Mouse (Mus musculus): ENCODE measurements around the gene Mars2.

Gene Mars2

GRCm38 (mm10) chr1:55221352-55221751 lies 15.6 kb upstream of the Mars2 start:
- DNase-seq (ENCODE audit: low read depth, low spot score) = no peak

- DNase-seq (ENCODE audit: low read depth, low spot score) = no peak
These were observed 14.0 kb upstream of the Mars2 start for GRCm38 (mm10) chr1:55223026-55223425.

GRCm38 (mm10) chr1:55224111-55224510 lies 12.9 kb upstream of the Mars2 start:
- DNase-seq (ENCODE audit: low read depth, low spot score) = no peak

GRCm38 (mm10) chr1:55225398-55225797 lies 11.6 kb upstream of the Mars2 start:
- no peak for DNase-seq (ENCODE audit: low read depth, low spot score)

GRCm38 (mm10) chr1:55226011-55226857 lies 10.7 kb upstream of the Mars2 start, which contains the start of gene Rftn2:
Rftn2 (minus strand) TSS chr1:55226782.
- DNase-seq (ENCODE audit: low read depth, low spot score) = no peak

- DNase-seq (ENCODE audit: low read depth, low spot score) = no peak
These were observed 9.6 kb upstream of the Mars2 start for GRCm38 (mm10) chr1:55227376-55227775.

- DNase-seq (ENCODE audit: low read depth, low spot score) = no peak
These were observed 8.6 kb upstream of the Mars2 start for GRCm38 (mm10) chr1:55228256-55228884.

- no peak for DNase-seq (ENCODE audit: low read depth, low spot score)
These were observed 2.0 kb upstream of the Mars2 start for GRCm38 (mm10) chr1:55234910-55235520.

GRCm38 (mm10) chr1:55236487-55236886 lies 490 bp upstream of the Mars2 start:
- DNase-seq (ENCODE audit: low read depth, low spot score) = no peak

- DNase-seq (ENCODE audit: low read depth, low spot score) = peak; percentile 58
These were observed 725 bp downstream of the Mars2 start for GRCm38 (mm10) chr1:55237643-55238161.

- DNase-seq (ENCODE audit: low read depth, low spot score) = peak; percentile 64
These were observed 1.5 kb downstream of the Mars2 start for GRCm38 (mm10) chr1:55238496-55238895.

- peak; percentile 79 for DNase-seq (ENCODE audit: low read depth, low spot score)
These were observed 2.3 kb downstream of the Mars2 start for GRCm38 (mm10) chr1:55239237-55239636.

GRCm38 (mm10) chr1:55246374-55246773 lies 9.4 kb downstream of the Mars2 start:
- DNase-seq (ENCODE audit: low read depth, low spot score) = no peak

- no peak for DNase-seq (ENCODE audit: low read depth, low spot score)
These were observed 27.4 kb downstream of the Mars2 start for GRCm38 (mm10) chr1:55264385-55264784.

GRCm38 (mm10) chr1:55265447-55265846 lies 28.5 kb downstream of the Mars2 start:
- peak; percentile 52 for DNase-seq (ENCODE audit: low read depth, low spot score)

GRCm38 (mm10) chr1:55279081-55279480 lies 42.1 kb downstream of the Mars2 start:
- DNase-seq (ENCODE audit: low read depth, low spot score) = no peak
